Mouse (Mus musculus) heart, adult 2 months (tissue): Measurements from ENCODE around the gene Mia.

Source experiments
- CTCF ChIP-seq: fragments of 200-600 bp; IDR thresholded peaks from 2 replicates; pipeline ENCODE4 v1.8.1; 2022; ENCODE audit warnings: antibody characterized with exemption, mild to moderate bottlenecking, moderate library complexity
- POLR2A ChIP-seq: fragments of 200-500 bp; IDR thresholded peaks from 2 replicates; pipeline ENCODE4 v1.6.1; 2011; ENCODE audit warnings: mild to moderate bottlenecking, low read depth, low read length, control low read depth; ENCODE audit not compliant: insufficient read depth

DNA sequence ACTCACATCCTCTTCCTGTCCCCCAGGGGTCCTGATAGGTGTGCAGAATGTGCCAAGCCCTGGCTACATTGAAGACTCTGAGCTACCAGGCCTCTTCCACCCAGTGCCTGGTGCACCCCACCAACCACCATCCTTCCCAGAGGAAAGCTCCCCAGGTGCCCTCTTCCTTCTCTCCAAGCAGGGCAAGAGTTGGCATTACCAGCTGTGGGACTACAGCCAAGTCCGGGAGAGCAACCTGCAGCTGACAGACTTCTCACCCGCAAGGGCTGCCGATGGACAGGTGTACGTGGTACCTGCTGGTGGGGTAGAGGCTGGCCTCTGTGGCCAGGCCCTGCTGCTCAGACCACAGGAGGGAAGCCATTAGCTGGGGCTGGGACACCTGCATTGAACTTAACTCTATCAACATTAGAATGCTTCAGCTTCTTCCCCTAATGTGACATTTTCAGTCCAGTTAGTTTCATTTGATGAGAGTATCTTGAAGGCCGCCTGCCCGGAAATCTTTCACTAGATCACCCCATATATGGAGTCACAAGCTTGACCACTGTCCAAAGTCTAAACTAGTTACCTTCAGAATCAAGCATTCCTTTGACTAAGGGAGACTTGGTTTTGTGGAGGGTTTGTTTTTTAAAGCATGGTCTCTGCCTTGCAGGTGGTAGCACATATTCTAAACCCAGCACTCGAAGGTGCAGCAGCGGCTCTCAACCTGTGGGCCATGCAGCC lies 22.9 kb upstream of the Mia start:
- TF ChIP-seq CTCF (no peak), POLR2A (no peak)
